Mouse (Mus musculus): ENCODE measurements around the gene Mdfi. TPM values are rescaled to one million over a fixed set of nuclear protein-coding genes. Genes with fewer than 3 reads are reported as not detected.

Gene Mdfi
- polyA plus RNA-seq, 1 experiment from 2014 or later = 6.2 TPM

- DNase-seq (ENCODE audit: low spot score) = no peak
- 80% methylated on average over 6 of the region's 6 CpGs for whole genome bisulfite sequencing
- H3K27me3 ChIP-seq (ENCODE audit: control insufficient read depth, insufficient read depth, low read length) = no peaks in the 10 kb centered on the region
Observed at GRCm38 (mm10) chr17:47784411-47784810, 50.1 kb downstream of the Mdfi start.

GRCm38 (mm10) chr17:47783445-47784223 is 50.9 kb downstream of the Mdfi start:
- Histone ChIP-seq H3K4me2 (replicated peaks; ENCODE audit: low read depth) (no peak overlapping the region), H3K4me1 (replicated peaks; ENCODE audit: control insufficient read depth, insufficient read depth) (no peaks in the 10 kb centered on the region), H3K9ac (ENCODE audit: low read length) (no peak overlapping the region), H3K36me3 (ENCODE audit: control insufficient read depth, insufficient read depth, low read length) (no peaks in the 10 kb centered on the region), H3K27me3 (ENCODE audit: control insufficient read depth, insufficient read depth, low read length) (no peaks in the 10 kb centered on the region), H3K9me3 (ENCODE audit: control insufficient read depth, low read length) (no peaks in the 10 kb centered on the region), H3K4me3 (ENCODE audit: low read depth, low read length) (no peak overlapping the region), H3K27ac (replicated peaks) (no peak overlapping the region)
- ATAC-seq (ENCODE audit: low FRiP score, low TSS enrichment) (no peak), DNase-seq (ENCODE audit: low spot score) (no peak)
- WGBS = 72% methylated on average over 8 of the region's 8 CpGs
- TF ChIP-seq EP300 (optimal IDR thresholded peaks at IDR 0.05) (no peak), CTCF (IDR thresholded peaks at IDR 0.05; ENCODE audit: low read depth) (no peak)

More at GRCm38 (mm10) chr17:47784411-47784810, 50.1 kb downstream of the Mdfi start:
- H3K9ac ChIP-seq (ENCODE audit: low read length) = no peak overlapping the region
- H3K36me3 ChIP-seq (ENCODE audit: control insufficient read depth, insufficient read depth, low read length) = no peaks in the 10 kb centered on the region
- no peak overlapping the region for H3K4me2 ChIP-seq (replicated peaks; ENCODE audit: low read depth)
- H3K9me3 ChIP-seq (ENCODE audit: control insufficient read depth, low read length) = no peaks in the 10 kb centered on the region
- no peaks in the 10 kb centered on the region for H3K4me1 ChIP-seq (replicated peaks; ENCODE audit: control insufficient read depth, insufficient read depth)
- no peak overlapping the region for H3K27ac ChIP-seq (replicated peaks)
- no peak overlapping the region for H3K4me3 ChIP-seq (ENCODE audit: low read depth, low read length)
- 0 out of 2 replicates have a peak, but pooled peaks have one; percentile 13 for ATAC-seq (ENCODE audit: low FRiP score, low TSS enrichment)
- no peak for TF ChIP-seq CTCF (IDR thresholded peaks at IDR 0.05; ENCODE audit: low read depth)
- no peak for TF ChIP-seq EP300 (optimal IDR thresholded peaks at IDR 0.05)

- no peak overlapping the region for H3K4me3 ChIP-seq (ENCODE audit: low read depth, low read length)
- TF ChIP-seq CTCF (IDR thresholded peaks at IDR 0.05; ENCODE audit: low read depth) = no peak
- no peak for TF ChIP-seq EP300 (optimal IDR thresholded peaks at IDR 0.05)
- no peaks in the 10 kb centered on the region for H3K27me3 ChIP-seq (ENCODE audit: control insufficient read depth, insufficient read depth, low read length)
- no peak overlapping the region for H3K4me2 ChIP-seq (replicated peaks; ENCODE audit: low read depth)
- WGBS = 74% methylated on average over 3 of the region's 3 CpGs
- H3K9ac ChIP-seq (ENCODE audit: low read length) = no peak overlapping the region
- H3K4me1 ChIP-seq (replicated peaks; ENCODE audit: control insufficient read depth, insufficient read depth) = no peaks in the 10 kb centered on the region
- H3K27ac ChIP-seq (replicated peaks) = no peak overlapping the region
- DNase-seq (ENCODE audit: low spot score) = no peak
- no peak for ATAC-seq (ENCODE audit: low FRiP score, low TSS enrichment)
- no peaks in the 10 kb centered on the region for H3K36me3 ChIP-seq (ENCODE audit: control insufficient read depth, insufficient read depth, low read length)
- H3K9me3 ChIP-seq (ENCODE audit: control insufficient read depth, low read length) = no peaks in the 10 kb centered on the region
Observed at GRCm38 (mm10) chr17:47782486-47782885, 52.0 kb downstream of the Mdfi start.

- Histone ChIP-seq H3K4me3 (ENCODE audit: low read depth, low read length) (no peak overlapping the region), H3K4me1 (replicated peaks; ENCODE audit: control insufficient read depth, insufficient read depth) (no peaks in the 10 kb centered on the region), H3K27me3 (ENCODE audit: control insufficient read depth, insufficient read depth, low read length) (no peaks in the 10 kb centered on the region), H3K9ac (ENCODE audit: low read length) (no peak overlapping the region), H3K9me3 (ENCODE audit: control insufficient read depth, low read length) (no peaks in the 10 kb centered on the region), H3K4me2 (replicated peaks; ENCODE audit: low read depth) (no peak overlapping the region), H3K36me3 (ENCODE audit: control insufficient read depth, insufficient read depth, low read length) (no peaks in the 10 kb centered on the region), H3K27ac (replicated peaks) (peak overlapping the region; percentile 35; the same call in 1 of the 2 replicates)
- TF ChIP-seq EP300 (optimal IDR thresholded peaks at IDR 0.05) = no peak
- no peak for TF ChIP-seq CTCF (IDR thresholded peaks at IDR 0.05; ENCODE audit: low read depth)
- ATAC-seq (ENCODE audit: low FRiP score, low TSS enrichment) (no peak), DNase-seq (ENCODE audit: low spot score) (no peak)
- WGBS = 79% methylated on average over 10 of the region's 10 CpGs
Observed at GRCm38 (mm10) chr17:47780470-47780869, 54.0 kb downstream of the Mdfi start.

- 56% methylated on average over 2 of the region's 2 CpGs for WGBS
Observed at GRCm38 (mm10) chr17:47777141-47777540, 57.4 kb downstream of the Mdfi start.

GRCm38 (mm10) chr17:47773604-47774003 is 60.9 kb downstream of the Mdfi start:
- Histone ChIP-seq H3K4me2 (replicated peaks; ENCODE audit: low read depth) (no peak overlapping the region), H3K4me1 (replicated peaks; ENCODE audit: control insufficient read depth, insufficient read depth) (no peaks in the 10 kb centered on the region), H3K9me3 (ENCODE audit: control insufficient read depth, low read length) (no peaks in the 10 kb centered on the region), H3K36me3 (ENCODE audit: control insufficient read depth, insufficient read depth, low read length) (no peaks in the 10 kb centered on the region), H3K4me3 (ENCODE audit: low read depth, low read length) (no peak overlapping the region), H3K27ac (replicated peaks) (no peak overlapping the region), H3K9ac (ENCODE audit: low read length) (no peak overlapping the region), H3K27me3 (ENCODE audit: control insufficient read depth, insufficient read depth, low read length) (no peaks in the 10 kb centered on the region)
- TF ChIP-seq EP300 (optimal IDR thresholded peaks at IDR 0.05) (no peak), CTCF (IDR thresholded peaks at IDR 0.05; ENCODE audit: low read depth) (no peak)
- ATAC-seq (ENCODE audit: low FRiP score, low TSS enrichment) (no peak), DNase-seq (ENCODE audit: low spot score) (no peak)
- 71% methylated on average over 6 of the region's 6 CpGs for WGBS

More at GRCm38 (mm10) chr17:47777141-47777540, 57.4 kb downstream of the Mdfi start:
- TF ChIP-seq EP300 (optimal IDR thresholded peaks at IDR 0.05) = no peak
- no peak for TF ChIP-seq CTCF (IDR thresholded peaks at IDR 0.05; ENCODE audit: low read depth)
- DNase-seq (ENCODE audit: low spot score) (no peak), ATAC-seq (ENCODE audit: low FRiP score, low TSS enrichment) (no peak)
- Histone ChIP-seq H3K36me3 (ENCODE audit: control insufficient read depth, insufficient read depth, low read length) (no peaks in the 10 kb centered on the region), H3K4me2 (replicated peaks; ENCODE audit: low read depth) (no peak overlapping the region), H3K9ac (ENCODE audit: low read length) (no peak overlapping the region), H3K27ac (replicated peaks) (no peak overlapping the region), H3K9me3 (ENCODE audit: control insufficient read depth, low read length) (no peaks in the 10 kb centered on the region), H3K4me1 (replicated peaks; ENCODE audit: control insufficient read depth, insufficient read depth) (no peaks in the 10 kb centered on the region), H3K27me3 (ENCODE audit: control insufficient read depth, insufficient read depth, low read length) (no peaks in the 10 kb centered on the region), H3K4me3 (ENCODE audit: low read depth, low read length) (no peak overlapping the region)

Data from stomach, postnatal 0 days (tissue).